Mouse (Mus musculus) urinary bladder, postnatal 14 days (tissue): ENCODE measurements around the gene Mad1l1.
A peak's percentile ranks its signal among the peaks of the same experiment; 100 is the strongest.

Source experiments
- DNase-seq: peaks from one replicate; pipeline ENCODE4 v3.0.0; 2021; ENCODE audit warnings: low spot score

Gene Mad1l1

DNA sequence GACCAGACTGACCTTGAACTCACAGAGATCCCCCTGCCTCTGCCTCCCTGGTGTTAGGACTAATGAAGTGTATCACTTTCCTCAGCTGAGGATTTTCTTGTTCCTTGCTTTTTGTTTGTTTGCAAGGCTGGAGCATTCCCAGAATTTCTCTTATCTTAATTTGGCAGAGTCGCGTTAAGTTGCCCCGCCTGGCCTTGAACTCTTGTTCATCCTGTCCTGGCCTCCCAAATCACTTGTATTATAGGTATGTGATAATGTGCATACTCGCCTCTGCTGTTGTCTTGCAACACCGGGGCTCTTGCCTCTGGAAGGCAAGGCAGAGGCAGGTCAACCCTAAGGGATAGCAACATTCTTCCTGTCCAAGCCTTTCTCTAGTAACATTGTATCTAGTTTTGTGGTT, 2.7 kb upstream of the Mad1l1 start:
- no peak for DNase-seq

DNA sequence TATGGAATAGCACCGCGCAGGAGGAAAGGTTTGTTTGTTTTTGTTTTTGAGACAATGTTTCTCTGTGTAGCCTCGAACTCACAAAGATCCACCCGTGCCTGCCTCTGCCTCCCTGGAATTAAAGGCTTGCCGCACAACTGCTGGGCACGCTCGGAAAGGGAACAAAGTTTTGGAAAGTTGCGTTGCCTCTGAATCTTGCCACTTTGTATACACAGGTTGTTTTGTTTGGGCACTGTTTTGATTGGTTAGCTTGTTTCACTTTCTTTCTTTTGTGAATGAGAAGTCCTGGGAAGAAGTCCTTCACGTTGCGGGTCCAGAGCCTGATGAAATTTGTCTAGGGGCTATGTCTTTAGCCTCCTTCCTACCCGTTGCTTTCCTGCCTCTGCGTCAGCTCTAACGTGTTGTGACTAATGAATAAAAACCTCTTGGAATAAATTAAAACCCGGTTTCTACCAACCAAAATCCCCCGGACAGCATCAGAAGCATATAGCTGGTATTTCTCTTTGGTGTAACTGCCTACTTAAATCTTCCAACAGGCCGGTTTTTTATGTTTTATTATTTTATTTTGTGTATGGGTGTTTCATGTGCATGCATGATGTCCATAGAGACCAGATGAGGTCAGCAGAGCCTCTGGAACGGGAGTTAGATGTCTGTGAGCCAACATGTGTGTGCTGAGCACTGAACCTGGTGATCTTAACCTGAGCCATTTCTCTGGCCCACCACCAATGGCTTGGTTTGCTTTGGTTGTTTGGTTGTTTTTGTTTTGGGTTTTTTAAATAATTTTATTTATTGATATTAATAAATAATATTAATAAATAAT, 614 bp upstream of the Mad1l1 start:
- no peak for DNase-seq

DNA sequence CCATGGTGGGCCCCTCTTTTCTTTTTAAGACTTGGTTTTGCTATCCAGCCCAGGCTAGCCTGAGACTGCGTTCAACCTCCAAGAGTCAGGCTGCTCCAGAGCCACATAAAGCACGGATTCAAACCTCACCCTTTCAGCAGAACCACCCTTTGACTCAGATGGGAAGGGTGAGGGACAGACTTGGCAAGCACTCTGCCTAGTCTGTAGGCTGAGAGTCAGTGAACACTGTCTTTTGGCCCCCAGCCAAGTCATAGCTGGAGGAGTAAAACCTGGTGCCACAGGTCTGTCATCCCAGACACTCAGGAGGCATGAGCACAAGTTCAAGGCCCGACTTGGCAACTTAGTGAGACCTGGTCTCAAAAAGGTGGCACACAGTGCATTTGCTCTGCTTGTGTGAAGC, 4.6 kb downstream of the Mad1l1 start:
- no peak for DNase-seq

DNA sequence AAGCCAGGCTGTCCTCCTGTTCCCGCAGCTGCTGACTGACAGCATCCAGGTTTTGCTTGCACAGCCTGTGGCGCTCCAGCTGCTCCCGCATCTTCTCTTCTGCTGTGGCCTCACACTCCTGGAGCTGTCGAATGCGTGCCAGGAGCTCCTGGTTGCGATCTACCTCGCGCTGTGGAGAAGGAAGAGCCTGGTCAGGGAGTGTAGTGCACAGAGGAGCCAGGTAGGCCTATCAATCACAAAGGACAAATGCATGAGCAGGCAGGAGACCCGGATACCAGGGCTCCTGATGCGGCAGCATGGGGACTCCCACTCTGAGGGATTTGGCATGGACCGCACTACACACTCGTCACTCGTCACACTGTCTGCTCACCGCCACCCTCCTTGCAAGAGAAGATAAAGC, 13.8 kb downstream of the Mad1l1 start:
- no peak for DNase-seq

DNA sequence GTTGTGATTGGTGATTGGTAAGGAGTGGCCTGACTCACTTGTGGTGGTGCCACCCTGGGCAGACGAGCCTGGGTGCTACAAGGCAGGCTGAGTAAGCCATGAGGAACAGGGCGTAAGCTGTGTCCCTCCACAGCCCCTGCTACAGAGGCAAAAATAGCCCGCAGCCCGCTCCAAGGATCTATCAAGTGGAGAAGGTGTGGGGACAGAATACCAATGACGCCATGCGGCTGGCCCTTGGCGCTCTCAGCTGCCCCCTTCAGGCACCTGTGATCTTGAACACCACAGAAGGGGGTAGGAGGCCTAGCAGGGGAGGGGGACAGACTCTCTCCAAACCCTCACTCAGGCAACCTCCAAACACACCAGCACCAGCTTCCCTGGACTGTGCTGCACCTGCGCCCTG, 15.3 kb downstream of the Mad1l1 start:
- DNase-seq, result no peak

DNA sequence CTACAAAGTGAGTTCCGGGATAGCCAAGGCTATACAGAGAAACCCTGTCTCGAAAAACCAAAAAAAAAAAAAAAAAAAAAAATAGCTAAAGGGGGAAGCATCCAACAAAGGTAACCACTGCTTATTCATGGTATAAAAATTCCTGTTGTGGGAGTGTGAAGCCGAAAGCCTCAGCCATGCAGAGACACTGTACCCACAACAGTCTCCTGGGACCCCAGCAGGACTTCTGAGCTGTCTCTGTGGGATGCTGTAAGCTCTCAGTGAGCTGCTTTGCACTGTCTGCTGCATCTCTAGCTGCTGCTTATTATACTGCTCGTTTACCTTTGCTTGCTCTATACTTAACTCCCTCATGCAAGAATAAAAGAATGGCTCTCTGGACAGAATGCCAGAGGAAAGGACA, 23.1 kb downstream of the Mad1l1 start:
- no peak for DNase-seq

DNA sequence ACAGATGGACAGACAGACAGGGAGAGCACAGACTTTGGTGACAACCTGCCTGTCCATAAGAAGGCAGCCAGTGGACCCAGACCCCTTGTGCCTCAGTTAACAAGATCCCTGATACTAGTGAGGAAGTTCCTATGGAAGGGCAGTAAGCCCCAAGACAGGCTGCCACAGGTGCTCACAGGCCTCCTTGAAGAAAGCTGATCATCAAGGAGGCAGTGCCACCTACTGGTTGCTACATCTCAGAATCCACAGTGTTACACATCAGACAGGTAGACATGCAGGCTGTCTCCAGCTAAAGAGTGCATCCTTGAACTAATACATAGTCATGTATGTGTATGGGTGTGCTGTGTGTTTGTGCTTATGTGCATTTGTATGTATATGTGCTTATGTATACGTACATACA, 29.2 kb downstream of the Mad1l1 start:
- peak; percentile 52 for DNase-seq

DNA sequence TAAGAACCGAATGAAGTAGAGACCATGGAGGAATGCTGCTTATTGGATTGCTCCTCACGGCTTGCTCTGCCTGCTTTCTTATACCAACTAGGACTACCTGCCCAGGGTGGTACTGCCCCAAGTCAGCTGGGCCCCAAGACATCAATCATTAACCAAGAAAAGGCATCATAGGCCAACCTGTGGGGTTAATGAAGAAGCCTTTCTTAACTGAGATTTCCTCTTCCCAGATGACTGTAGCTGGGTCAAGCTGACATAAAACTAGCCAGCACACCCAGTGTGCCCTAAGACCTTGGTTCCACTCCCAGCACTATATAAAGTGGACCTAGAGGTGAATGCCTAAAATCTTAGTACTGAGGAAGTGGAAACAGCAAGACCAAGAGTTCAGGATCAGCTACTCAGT, 32.2 kb downstream of the Mad1l1 start:
- DNase-seq, result no peak

DNA sequence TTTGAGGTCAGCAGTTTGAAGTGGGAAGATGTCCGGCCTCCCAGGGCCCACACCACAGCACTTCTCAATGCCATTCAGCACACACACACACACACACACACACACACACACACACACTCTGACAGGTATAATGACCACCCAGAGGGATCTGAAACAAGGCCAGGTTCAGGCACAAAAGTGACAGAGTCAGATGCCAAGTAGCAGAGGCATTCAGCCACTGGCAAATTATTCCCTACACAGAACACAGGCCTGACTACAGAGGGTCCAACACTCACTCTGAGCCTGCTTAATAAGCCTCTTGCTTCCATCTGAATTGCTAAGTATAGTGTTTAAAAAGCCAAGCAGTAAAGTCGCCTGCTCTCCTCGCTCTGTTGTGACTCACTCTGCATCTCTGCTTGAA, 33.1 kb downstream of the Mad1l1 start:
- DNase-seq, result no peak

DNA sequence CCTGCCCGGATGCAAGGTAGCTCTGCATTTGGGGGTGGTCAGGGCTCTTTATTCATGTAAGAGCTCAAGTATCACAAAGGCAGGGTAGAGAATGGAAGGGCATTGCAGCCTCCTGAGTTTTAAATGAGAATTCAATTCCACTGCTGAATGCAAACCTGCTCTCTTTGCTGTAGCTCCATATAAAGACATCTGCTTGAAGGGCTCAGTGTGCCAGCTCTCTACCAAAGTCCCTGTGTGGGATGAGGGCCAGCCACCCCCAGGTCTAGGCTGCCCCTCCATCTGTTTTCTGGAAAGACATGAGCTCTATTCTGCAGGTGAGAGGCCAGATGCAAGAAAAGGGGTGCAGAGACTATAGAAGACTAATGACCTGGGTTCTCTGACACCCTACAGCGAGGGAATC, 36.6 kb downstream of the Mad1l1 start:
- DNase-seq, result no peak

DNA sequence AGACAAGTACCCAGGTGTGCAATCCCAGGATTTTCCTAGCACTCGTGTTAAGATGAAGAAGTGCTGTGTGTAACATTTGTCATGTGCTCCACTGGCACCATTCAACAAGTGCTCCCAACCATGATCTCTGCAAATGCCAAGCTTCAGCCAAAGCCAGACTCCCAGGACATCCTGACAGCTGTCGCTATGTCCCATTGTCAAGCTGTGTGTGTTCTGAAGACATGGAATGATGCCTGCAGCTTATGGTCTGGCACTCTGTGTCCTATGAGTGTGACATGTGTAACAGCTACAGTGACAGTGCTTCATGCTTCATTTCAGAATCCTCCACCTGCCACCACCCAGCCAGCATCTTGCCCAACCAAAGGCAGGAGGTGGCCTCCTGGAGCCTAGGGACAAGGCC, 37.3 kb downstream of the Mad1l1 start:
- no peak for DNase-seq

DNA sequence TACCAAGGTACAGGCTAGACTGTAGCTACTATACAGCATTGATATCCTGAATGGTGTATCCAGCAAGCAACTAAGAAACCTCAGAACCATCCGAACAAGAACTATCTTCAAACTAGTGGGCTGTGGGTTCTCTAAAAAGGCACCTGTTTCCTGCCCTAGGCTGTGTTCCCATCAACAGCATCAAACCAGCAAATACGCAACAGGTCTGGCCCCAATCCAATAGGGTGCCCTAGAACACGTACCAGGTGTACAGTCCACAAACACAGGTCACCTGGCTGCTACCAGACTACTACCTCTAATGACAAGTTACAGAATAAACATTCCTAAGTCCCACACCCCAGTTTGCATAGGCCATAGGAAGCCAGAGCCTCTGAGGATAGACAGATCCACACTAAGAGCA, 38.5 kb downstream of the Mad1l1 start:
- DNase-seq, result no peak

DNA sequence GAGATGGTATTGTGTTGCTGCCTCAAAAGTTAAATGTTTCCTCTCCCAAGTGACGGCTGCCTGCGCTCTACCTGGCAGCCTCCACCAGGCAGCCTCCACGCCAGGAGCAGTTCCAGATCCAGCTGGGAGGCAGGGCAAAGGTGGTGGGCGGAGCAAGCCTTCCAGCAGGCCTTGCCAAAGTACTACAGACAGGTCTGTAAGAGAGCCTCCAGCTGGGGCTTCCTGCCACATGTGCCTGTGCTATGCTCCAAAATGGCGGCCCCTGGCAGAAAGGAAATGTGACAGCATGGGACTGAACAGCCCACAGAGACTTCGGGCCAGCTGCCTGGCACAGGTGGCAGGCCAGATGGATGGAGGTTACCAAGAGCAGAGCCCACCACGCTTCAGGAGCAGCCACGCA, 39.0 kb downstream of the Mad1l1 start:
- DNase-seq, result peak; percentile 13

DNA sequence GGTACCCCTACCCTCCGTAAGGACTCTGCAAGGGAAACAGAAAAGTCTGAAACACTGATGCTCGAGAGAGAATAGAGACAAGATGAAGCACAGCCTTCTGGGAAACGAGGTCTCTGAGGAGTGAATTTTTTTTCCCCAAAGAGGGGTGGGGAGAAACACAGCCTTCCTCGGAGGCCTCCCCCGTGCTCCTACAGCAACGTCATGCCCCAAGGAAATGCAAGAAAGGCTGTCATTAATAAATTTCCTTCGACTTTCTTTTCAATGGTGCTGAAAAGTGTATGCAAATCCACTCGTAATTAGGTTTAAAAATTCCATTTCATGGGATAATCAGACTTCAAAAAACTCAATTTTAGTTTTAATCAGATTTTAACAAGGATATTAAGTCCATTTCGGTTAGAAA, 41.1 kb downstream of the Mad1l1 start:
- DNase-seq, result no peak

DNA sequence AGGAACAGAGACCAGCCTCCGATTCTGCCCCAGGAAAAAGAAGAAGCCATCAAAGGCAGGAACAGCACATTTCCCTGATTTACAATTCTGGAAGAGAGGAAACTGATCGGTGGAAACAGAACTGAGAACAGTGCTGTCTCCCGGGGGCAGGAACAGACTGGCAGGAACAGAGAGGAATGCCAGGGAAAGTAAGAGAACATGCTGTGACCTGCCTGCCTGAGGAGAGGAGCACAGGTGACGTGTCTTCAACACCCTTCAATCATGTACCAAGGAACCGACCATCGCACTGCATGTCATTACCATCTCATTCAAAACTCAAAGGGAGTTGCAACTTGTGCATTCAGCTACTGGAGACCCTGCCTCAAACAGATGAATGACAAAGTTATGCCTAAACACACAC, 44.6 kb downstream of the Mad1l1 start:
- no peak for DNase-seq

DNA sequence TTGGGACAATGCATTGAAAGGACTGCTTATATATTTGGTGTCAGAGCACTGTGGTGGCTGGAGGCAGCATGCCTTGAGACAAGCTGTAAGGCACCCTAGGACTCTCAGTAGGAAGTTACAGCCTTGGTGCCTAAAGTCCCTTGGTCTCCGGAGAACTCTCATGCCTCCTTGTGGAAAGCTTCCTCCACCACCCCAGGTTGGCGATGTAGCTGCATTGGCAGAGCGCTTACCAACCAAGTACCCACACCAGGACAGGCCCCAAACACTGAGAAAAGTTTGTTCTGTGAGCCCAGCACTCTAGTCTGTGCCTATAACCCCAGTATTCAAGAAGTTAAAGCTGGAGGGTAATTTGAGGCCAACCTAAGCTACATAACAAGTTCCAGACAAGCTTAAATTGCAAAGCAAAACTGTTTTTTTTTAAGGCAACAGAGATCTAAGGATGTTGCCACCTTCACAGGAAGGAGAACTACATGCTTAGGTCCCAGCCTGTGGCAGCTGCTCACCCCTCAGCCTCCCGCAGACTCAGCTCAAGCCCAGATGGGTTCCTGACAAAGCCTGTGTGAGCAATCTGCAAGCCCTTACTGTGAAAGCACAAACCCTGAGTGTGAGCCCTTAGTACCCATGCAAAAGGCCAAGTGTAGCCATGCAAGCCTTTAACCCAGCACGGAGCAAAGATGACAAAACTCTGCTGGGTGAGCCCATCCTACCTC, 50.2 kb downstream of the Mad1l1 start:
- no peak for DNase-seq

DNA sequence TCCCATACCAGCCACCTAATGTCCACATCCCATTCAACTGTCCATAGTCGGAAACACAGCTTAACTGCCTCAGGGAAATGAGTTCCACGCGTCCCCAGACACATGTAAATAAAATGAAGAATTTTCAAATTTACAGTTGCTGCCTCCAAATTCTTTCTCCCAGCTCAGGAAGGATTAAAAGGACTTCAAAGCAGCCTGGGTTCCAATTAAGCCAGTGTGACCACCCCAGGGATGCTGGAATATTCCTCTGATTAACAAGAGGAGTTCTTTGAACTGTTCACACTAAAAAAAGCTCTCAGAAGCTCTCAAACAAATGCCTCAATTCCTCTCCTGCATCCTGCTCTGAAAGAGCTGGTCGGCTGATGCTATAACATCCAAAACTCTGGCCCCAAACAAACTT, 53.0 kb downstream of the Mad1l1 start:
- DNase-seq, result no peak

DNA sequence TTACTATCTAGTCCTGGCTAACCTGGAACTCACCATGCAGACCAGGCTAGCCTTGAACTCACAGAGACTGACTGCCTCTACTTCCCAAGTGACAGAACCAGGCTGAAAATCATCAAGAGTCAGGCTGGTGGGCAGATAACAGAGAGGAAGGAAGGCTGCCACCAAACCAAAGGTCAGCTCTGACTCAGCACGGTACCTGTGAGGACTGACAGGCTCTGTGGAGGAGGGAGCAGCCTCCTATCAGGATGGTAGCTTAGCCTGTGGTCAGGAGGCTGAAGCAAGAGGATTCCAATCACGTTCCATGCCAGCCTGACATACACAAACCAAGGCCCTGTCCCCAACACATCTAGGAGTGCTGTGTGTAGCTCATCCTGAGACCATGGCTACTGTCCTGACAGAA, 54.3 kb downstream of the Mad1l1 start:
- DNase-seq, result no peak

DNA sequence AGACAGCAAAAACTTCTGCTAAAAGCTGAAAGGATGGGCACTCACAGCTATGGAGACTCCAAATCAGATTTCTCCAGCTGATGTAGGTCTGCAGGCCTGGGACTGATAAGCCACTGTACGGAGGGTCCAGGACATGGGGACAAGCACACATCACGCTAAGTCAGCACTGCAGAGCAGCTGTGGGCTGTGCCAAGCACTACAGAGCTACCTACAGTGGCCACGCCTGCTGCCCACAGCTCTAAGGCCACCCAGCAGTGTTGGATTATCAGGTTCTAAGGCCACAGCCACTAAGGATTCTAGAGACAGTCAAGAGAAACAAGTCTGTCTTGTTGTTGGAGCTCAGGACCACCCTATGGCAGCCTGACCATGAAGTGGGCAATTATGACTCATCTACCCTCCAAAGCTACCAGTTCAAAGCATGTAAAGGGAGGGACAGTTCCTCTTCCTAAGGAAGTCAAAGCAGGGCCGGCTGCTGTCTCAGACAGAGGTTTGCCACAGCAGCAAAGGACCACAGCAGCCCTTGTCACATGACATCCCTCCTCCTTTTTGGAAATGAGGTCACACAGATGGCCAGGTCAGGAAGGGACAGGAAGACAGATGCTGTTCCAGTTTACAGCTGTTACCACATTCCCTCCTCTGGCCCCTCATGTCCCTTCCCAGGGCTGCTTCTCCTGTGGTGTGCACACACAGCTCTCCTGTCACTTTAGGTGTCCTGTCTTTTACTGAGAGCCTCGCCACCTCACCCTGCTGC, 56.4 kb downstream of the Mad1l1 start:
- no peak for DNase-seq

DNA sequence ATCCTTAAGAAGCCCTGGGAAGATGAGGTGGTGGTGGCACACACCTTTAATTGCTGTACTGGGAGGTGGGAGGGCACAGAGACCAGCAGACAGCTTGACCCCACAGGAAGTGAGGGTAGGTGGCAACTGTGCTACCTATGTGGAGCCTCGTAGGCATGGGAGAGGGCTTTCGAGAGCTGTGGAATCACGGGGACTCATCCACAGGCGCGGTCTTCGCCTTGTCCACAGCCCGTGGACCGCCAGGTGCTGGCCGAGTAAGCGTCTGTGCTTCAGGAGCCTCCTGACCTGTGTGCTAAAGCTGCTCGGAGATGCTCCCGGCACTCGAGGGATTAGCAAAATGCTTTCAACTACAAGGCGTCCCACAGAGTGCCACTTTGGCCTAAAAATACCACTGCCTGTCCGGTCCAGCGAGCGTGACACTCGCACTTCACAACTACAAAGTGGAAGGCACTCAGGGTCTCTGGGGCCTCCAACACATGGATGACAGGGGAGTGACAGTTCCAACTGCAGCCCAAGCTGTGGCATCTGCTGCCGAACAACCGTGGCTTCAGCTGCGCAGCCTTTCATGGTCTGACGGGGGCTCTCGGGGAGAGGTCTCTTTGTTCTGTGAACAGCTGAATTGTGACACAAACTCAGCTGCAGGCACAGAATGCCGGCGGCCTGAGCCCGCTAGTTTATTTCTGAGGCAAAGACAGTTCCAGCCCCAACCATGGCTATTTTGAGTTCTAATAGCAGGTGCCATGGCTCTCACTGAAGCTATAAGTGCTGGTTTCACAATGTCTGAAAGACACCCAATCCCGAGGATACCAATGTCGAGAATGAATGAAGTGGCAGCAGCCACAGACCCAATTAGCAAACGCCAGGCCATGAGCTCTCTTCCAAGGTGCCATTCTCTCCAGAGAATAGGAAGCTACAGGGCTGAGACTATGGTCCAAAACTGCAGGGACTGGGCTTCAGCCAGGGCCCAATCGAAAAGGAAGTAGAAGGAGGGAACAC, 57.3 kb downstream of the Mad1l1 start:
- no peak for DNase-seq

DNA sequence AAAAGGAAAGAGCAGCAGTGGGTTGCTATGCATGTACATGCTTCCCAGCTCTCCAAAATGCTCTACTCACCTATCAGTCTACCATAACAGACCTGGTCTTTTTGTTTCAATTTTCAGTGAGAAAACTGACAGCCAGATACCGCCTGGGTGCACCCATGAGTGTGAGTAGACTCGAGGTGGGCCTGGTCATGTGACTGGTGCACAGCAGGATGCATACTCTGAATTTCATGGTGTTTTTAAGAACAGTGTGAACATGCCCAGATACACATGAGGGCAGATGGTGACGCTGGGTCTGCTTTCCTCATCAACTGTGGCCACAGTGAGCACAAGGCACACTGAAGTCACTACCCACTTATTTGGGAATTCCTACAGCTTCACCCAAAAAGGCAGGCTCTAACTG, 59.0 kb downstream of the Mad1l1 start:
- no peak for DNase-seq

DNA sequence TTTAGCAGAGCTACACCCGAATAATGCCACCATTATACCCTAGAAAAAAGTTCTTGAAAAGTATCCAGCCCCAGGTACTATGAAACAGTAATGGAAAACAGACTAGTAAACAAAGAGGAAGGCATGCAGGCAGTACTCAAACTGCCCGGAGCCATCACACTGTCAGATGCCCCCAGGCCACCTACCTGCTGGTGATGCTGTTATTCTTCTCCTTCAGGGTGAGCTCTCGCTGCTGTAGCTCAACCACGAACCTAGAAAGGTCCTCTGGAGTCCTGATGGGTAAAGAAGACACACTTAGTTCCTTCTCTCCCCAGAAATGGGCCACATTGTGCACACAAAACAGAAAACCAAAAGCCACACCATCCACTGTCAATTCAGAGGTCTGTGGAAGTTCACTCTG, 60.0 kb downstream of the Mad1l1 start:
- no peak for DNase-seq
